Mouse (Mus musculus): ENCODE measurements around the gene Fndc3b. TPM values are rescaled to one million over a fixed set of nuclear protein-coding genes. Genes with fewer than 3 reads are reported as not detected.

Gene Fndc3b
- polyA plus RNA-seq, 1 experiment from 2014 or later: 8.2 TPM

- no peak overlapping the region for H3K4me2 ChIP-seq (ENCODE audit: low read length)
Observed at GRCm38 (mm10) chr3:27642381-27642780, 68.7 kb downstream of the Fndc3b start.

GRCm38 (mm10) chr3:27639701-27640100 lies 71.4 kb downstream of the Fndc3b start:
- no peaks in the 10 kb centered on the region for H3K9me3 ChIP-seq (replicated peaks; ENCODE audit: control insufficient read depth, low read length, poor library complexity, severe bottlenecking)
- 94% methylated on average over 4 of the region's 4 CpGs for WGBS
- H3K27ac ChIP-seq (ENCODE audit: low read length): no peak overlapping the region
- H3K4me1 ChIP-seq (ENCODE audit: control insufficient read depth, insufficient read depth, low read length): no peaks in the 10 kb centered on the region
- no peak overlapping the region for H3K4me2 ChIP-seq (ENCODE audit: low read length)
- H3K36me3 ChIP-seq (ENCODE audit: control insufficient read depth, insufficient read depth, low read length): no peaks in the 10 kb centered on the region
- H3K9ac ChIP-seq (ENCODE audit: low read depth, low read length): no peak overlapping the region
- no peaks in the 10 kb centered on the region for H3K27me3 ChIP-seq (ENCODE audit: control insufficient read depth, insufficient read depth, low read depth, low read length)
- no peak for ATAC-seq
- H3K4me3 ChIP-seq (ENCODE audit: low read depth, low read length): no peak overlapping the region

More at GRCm38 (mm10) chr3:27642381-27642780, 68.7 kb downstream of the Fndc3b start:
- no peaks in the 10 kb centered on the region for H3K36me3 ChIP-seq (ENCODE audit: control insufficient read depth, insufficient read depth, low read length)
- 88% methylated on average over 6 of the region's 6 CpGs for WGBS
- no peaks in the 10 kb centered on the region for H3K4me1 ChIP-seq (ENCODE audit: control insufficient read depth, insufficient read depth, low read length)
- no peak overlapping the region for H3K9ac ChIP-seq (ENCODE audit: low read depth, low read length)
- no peak overlapping the region for H3K27ac ChIP-seq (ENCODE audit: low read length)
- no peak for ATAC-seq
- H3K4me3 ChIP-seq (ENCODE audit: low read depth, low read length): no peak overlapping the region
- no peaks in the 10 kb centered on the region for H3K27me3 ChIP-seq (ENCODE audit: control insufficient read depth, insufficient read depth, low read depth, low read length)
- H3K9me3 ChIP-seq (replicated peaks; ENCODE audit: control insufficient read depth, low read length, poor library complexity, severe bottlenecking): no peaks in the 10 kb centered on the region

GRCm38 (mm10) chr3:27637046-27637661 lies 74.0 kb downstream of the Fndc3b start:
- ATAC-seq: peak; percentile 64
- no peak overlapping the region for H3K4me3 ChIP-seq (ENCODE audit: low read depth, low read length)
- WGBS: 77% methylated on average over 6 of the region's 6 CpGs

GRCm38 (mm10) chr3:27635776-27636175 lies 75.3 kb downstream of the Fndc3b start:
- Histone ChIP-seq H3K9ac (ENCODE audit: low read depth, low read length) (no peak overlapping the region), H3K27me3 (ENCODE audit: control insufficient read depth, insufficient read depth, low read depth, low read length) (no peaks in the 10 kb centered on the region), H3K9me3 (replicated peaks; ENCODE audit: control insufficient read depth, low read length, poor library complexity, severe bottlenecking) (no peaks in the 10 kb centered on the region), H3K36me3 (ENCODE audit: control insufficient read depth, insufficient read depth, low read length) (no peaks in the 10 kb centered on the region), H3K27ac (ENCODE audit: low read length) (no peak overlapping the region), H3K4me2 (ENCODE audit: low read length) (no peak overlapping the region), H3K4me3 (ENCODE audit: low read depth, low read length) (no peak overlapping the region), H3K4me1 (ENCODE audit: control insufficient read depth, insufficient read depth, low read length) (no peaks in the 10 kb centered on the region)
- ATAC-seq: no peak
- WGBS: 25% methylated on average over 3 of the region's 3 CpGs

More at GRCm38 (mm10) chr3:27637046-27637661, 74.0 kb downstream of the Fndc3b start:
- Histone ChIP-seq H3K4me2 (ENCODE audit: low read length) (no peak overlapping the region), H3K4me1 (ENCODE audit: control insufficient read depth, insufficient read depth, low read length) (no peaks in the 10 kb centered on the region), H3K9me3 (replicated peaks; ENCODE audit: control insufficient read depth, low read length, poor library complexity, severe bottlenecking) (no peaks in the 10 kb centered on the region), H3K9ac (ENCODE audit: low read depth, low read length) (no peak overlapping the region), H3K27me3 (ENCODE audit: control insufficient read depth, insufficient read depth, low read depth, low read length) (no peaks in the 10 kb centered on the region), H3K27ac (ENCODE audit: low read length) (no peak overlapping the region), H3K36me3 (ENCODE audit: control insufficient read depth, insufficient read depth, low read length) (no peaks in the 10 kb centered on the region)

GRCm38 (mm10) chr3:27632880-27633279 lies 78.2 kb downstream of the Fndc3b start:
- Histone ChIP-seq H3K27ac (ENCODE audit: low read length) (no peak overlapping the region), H3K27me3 (ENCODE audit: control insufficient read depth, insufficient read depth, low read depth, low read length) (no peaks in the 10 kb centered on the region), H3K4me3 (ENCODE audit: low read depth, low read length) (no peak overlapping the region), H3K4me2 (ENCODE audit: low read length) (no peak overlapping the region), H3K36me3 (ENCODE audit: control insufficient read depth, insufficient read depth, low read length) (no peaks in the 10 kb centered on the region), H3K9me3 (replicated peaks; ENCODE audit: control insufficient read depth, low read length, poor library complexity, severe bottlenecking) (no peaks in the 10 kb centered on the region), H3K9ac (ENCODE audit: low read depth, low read length) (no peak overlapping the region), H3K4me1 (ENCODE audit: control insufficient read depth, insufficient read depth, low read length) (no peaks in the 10 kb centered on the region)
- no peak for ATAC-seq
- WGBS: 100% methylated on average over 1 of the region's 1 CpGs

- no peak; the same call in 1 of the 2 replicates for ATAC-seq
- no peak overlapping the region for H3K4me2 ChIP-seq (ENCODE audit: low read length)
- no peak overlapping the region for H3K27ac ChIP-seq (ENCODE audit: low read length)
- H3K4me3 ChIP-seq (ENCODE audit: low read depth, low read length): no peak overlapping the region
- peaks cover 4% of the 10 kb centered on the region for H3K4me1 ChIP-seq (ENCODE audit: control insufficient read depth, insufficient read depth, low read length)
- H3K27me3 ChIP-seq (ENCODE audit: control insufficient read depth, insufficient read depth, low read depth, low read length): no peaks in the 10 kb centered on the region
- no peaks in the 10 kb centered on the region for H3K9me3 ChIP-seq (replicated peaks; ENCODE audit: control insufficient read depth, low read length, poor library complexity, severe bottlenecking)
- H3K36me3 ChIP-seq (ENCODE audit: control insufficient read depth, insufficient read depth, low read length): no peaks in the 10 kb centered on the region
- no peak overlapping the region for H3K9ac ChIP-seq (ENCODE audit: low read depth, low read length)
- WGBS: 84% methylated on average over 7 of the region's 7 CpGs
Observed at GRCm38 (mm10) chr3:27631112-27631511, 80.0 kb downstream of the Fndc3b start.

GRCm38 (mm10) chr3:27629716-27630115 lies 81.4 kb downstream of the Fndc3b start:
- Histone ChIP-seq H3K27ac (ENCODE audit: low read length) (no peak overlapping the region), H3K9me3 (replicated peaks; ENCODE audit: control insufficient read depth, low read length, poor library complexity, severe bottlenecking) (no peaks in the 10 kb centered on the region), H3K9ac (ENCODE audit: low read depth, low read length) (no peak overlapping the region), H3K4me2 (ENCODE audit: low read length) (no peak overlapping the region), H3K36me3 (ENCODE audit: control insufficient read depth, insufficient read depth, low read length) (no peaks in the 10 kb centered on the region), H3K27me3 (ENCODE audit: control insufficient read depth, insufficient read depth, low read depth, low read length) (no peaks in the 10 kb centered on the region), H3K4me1 (ENCODE audit: control insufficient read depth, insufficient read depth, low read length) (peaks cover 17% of the 10 kb centered on the region), H3K4me3 (ENCODE audit: low read depth, low read length) (no peak overlapping the region)
- WGBS: 99% methylated on average over 5 of the region's 5 CpGs
- ATAC-seq: no peak

GRCm38 (mm10) chr3:27626301-27626700 lies 84.8 kb downstream of the Fndc3b start:
- peak overlapping the region; percentile 71 for H3K27ac ChIP-seq (ENCODE audit: low read length)
- no peaks in the 10 kb centered on the region for H3K27me3 ChIP-seq (ENCODE audit: control insufficient read depth, insufficient read depth, low read depth, low read length)
- H3K9me3 ChIP-seq (replicated peaks; ENCODE audit: control insufficient read depth, low read length, poor library complexity, severe bottlenecking): no peaks in the 10 kb centered on the region
- peaks cover 27% of the 10 kb centered on the region for H3K4me1 ChIP-seq (ENCODE audit: control insufficient read depth, insufficient read depth, low read length)
- no peak for ATAC-seq
- H3K36me3 ChIP-seq (ENCODE audit: control insufficient read depth, insufficient read depth, low read length): no peaks in the 10 kb centered on the region
- no peak overlapping the region for H3K4me2 ChIP-seq (ENCODE audit: low read length)
- H3K9ac ChIP-seq (ENCODE audit: low read depth, low read length): no peak overlapping the region
- H3K4me3 ChIP-seq (ENCODE audit: low read depth, low read length): no peak overlapping the region
- WGBS: 80% methylated on average over 8 of the region's 8 CpGs

- peak overlapping the region; percentile 71 for H3K27ac ChIP-seq (ENCODE audit: low read length)
- no peak overlapping the region; the same call in 1 of the 2 replicates for H3K9ac ChIP-seq (ENCODE audit: low read depth, low read length)
- H3K4me2 ChIP-seq (ENCODE audit: low read length): no peak overlapping the region
- no peaks in the 10 kb centered on the region for H3K9me3 ChIP-seq (replicated peaks; ENCODE audit: control insufficient read depth, low read length, poor library complexity, severe bottlenecking)
- H3K27me3 ChIP-seq (ENCODE audit: control insufficient read depth, insufficient read depth, low read depth, low read length): no peaks in the 10 kb centered on the region
- 0 out of 2 replicates have a peak, but pooled peaks have one; percentile 9 for ATAC-seq
- 58% methylated on average over 8 of the region's 8 CpGs for WGBS
- H3K4me3 ChIP-seq (ENCODE audit: low read depth, low read length): no peak overlapping the region
- H3K36me3 ChIP-seq (ENCODE audit: control insufficient read depth, insufficient read depth, low read length): no peaks in the 10 kb centered on the region
- peaks cover 27% of the 10 kb centered on the region for H3K4me1 ChIP-seq (ENCODE audit: control insufficient read depth, insufficient read depth, low read length)
Observed at GRCm38 (mm10) chr3:27625592-27625985, 85.5 kb downstream of the Fndc3b start.
